ENCODE assay signal across 7 mouse cellular contexts in the genomic region with DNA sequence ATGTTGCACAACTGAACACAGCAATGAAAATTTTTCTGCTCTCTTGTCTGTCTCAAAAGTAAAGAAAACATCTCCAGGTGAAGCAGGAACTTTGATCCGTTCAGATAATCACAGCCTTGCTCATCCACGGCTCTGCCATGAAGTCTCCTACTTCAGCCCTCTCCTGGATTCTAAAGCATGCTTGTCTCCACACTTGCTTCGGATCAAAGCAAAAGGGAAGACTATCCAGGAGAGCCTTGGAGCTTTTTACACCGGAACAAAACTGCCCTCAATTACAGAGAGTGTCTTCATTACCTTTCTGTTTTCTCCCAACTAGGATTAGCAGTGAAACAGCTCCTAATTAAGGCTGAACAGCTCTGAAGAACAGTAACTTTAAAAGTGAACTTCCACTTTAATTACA. TPM values are rescaled to one million over a fixed set of nuclear protein-coding genes. Genes with fewer than 3 reads are reported as not detected.
DNase-seq lines count a peak whose midpoint lies in the region; ATAC-seq and TF ChIP-seq lines count a peak whose summit lies in the region.

No protein-coding gene starts in this region.

- no peak for DNase-seq in lung, postnatal 36 days
- no peak for DNase-seq in limb, embryonic 14.5 days (ENCODE audit: low spot score)
- DNase-seq in retina, postnatal 1 day, result no peak
- DNase-seq in urinary bladder, adult 18-20 months (ENCODE audit: low spot score in 2 of 2), result no peak

- H3K4me2 ChIP-seq in lung, embryonic 15.5 days, result peak overlapping the region; percentile 71
- H3K4me2 ChIP-seq in forebrain, embryonic 13.5 days, result peak overlapping the region; percentile 98
- H3K4me2 ChIP-seq in limb, embryonic 14.5 days (replicated peaks; ENCODE audit: low read depth, low read length, severe bottlenecking), result peak overlapping the region; percentile 89
- H3K4me2 ChIP-seq in stomach, embryonic 15.5 days, result peak overlapping the region; percentile 88

- peak overlapping the region; percentile 95 for H3K27ac ChIP-seq in lung, embryonic 15.5 days
- no peak overlapping the region for H3K27ac ChIP-seq in forebrain, embryonic 13.5 days
- no peak overlapping the region for H3K27ac ChIP-seq in limb, embryonic 14.5 days (replicated peaks; ENCODE audit: low read depth, low read length)
- H3K27ac ChIP-seq in stomach, embryonic 15.5 days, result no peak overlapping the region

- H3K4me3 ChIP-seq in lung, embryonic 15.5 days, result peak overlapping the region; percentile 88
- peak overlapping the region; percentile 88 for H3K4me3 ChIP-seq in forebrain, embryonic 13.5 days
- H3K4me3 ChIP-seq in limb, embryonic 14.5 days (replicated peaks; ENCODE audit: low read length), result peak overlapping the region; percentile 96
- peak overlapping the region; percentile 98 for H3K4me3 ChIP-seq in stomach, embryonic 15.5 days (replicated peaks)

- 0% methylated on average over 4 of the region's 4 CpGs for WGBS in lung, embryonic 15.5 days
- 3% methylated on average over 4 of the region's 4 CpGs for WGBS in forebrain, embryonic 13.5 days
- 3% methylated on average over 4 of the region's 4 CpGs for WGBS in limb, embryonic 14.5 days
- WGBS in stomach, embryonic 15.5 days, result 2% methylated on average over 4 of the region's 4 CpGs

- TF ChIP-seq POLR2A in limb, embryonic 14.5 days (IDR thresholded peaks at IDR 0.05; ENCODE audit: borderline replicate concordance, extremely low read depth, insufficient read depth, insufficient read length), result no peak

- H3K9ac ChIP-seq in lung, embryonic 15.5 days, result peak overlapping the region; percentile 90
- H3K9ac ChIP-seq in forebrain, embryonic 13.5 days, result peak overlapping the region; percentile 91
- peak overlapping the region; percentile 89 for H3K9ac ChIP-seq in limb, embryonic 14.5 days (ENCODE audit: low read depth, low read length, severe bottlenecking)
- H3K9ac ChIP-seq in stomach, embryonic 15.5 days, result peak overlapping the region; percentile 96

- peaks cover 39% of the 10 kb centered on the region for H3K4me1 ChIP-seq in lung, embryonic 15.5 days
- peaks cover 29% of the 10 kb centered on the region for H3K4me1 ChIP-seq in forebrain, embryonic 13.5 days
- H3K4me1 ChIP-seq in limb, embryonic 14.5 days (ENCODE audit: control insufficient read depth, insufficient read depth, low read length), result peaks cover 20% of the 10 kb centered on the region
- H3K4me1 ChIP-seq in stomach, embryonic 15.5 days, result peaks cover 15% of the 10 kb centered on the region

- H3K36me3 ChIP-seq in lung, embryonic 15.5 days, result peaks cover 6% of the 10 kb centered on the region; the same call in 1 of the 2 replicates
- no peaks in the 10 kb centered on the region for H3K36me3 ChIP-seq in forebrain, embryonic 13.5 days (ENCODE audit: poor library complexity, severe bottlenecking)
- H3K36me3 ChIP-seq in limb, embryonic 14.5 days (ENCODE audit: control insufficient read depth, insufficient read depth, low read length), result 0 out of 2 replicates have a peak, but pooled peaks cover 6% of the 10 kb centered on the region
- H3K36me3 ChIP-seq in stomach, embryonic 15.5 days, result no peaks in the 10 kb centered on the region

- ATAC-seq in lung, embryonic 15.5 days (ENCODE audit: borderline replicate concordance, extremely low read depth, low FRiP score, low TSS enrichment), result no peak
- no peak for ATAC-seq in forebrain, embryonic 13.5 days
- no peak for ATAC-seq in limb, embryonic 14.5 days (ENCODE audit: low FRiP score, low read depth)
- no peak for ATAC-seq in stomach, embryonic 15.5 days (ENCODE audit: insufficient read depth, low FRiP score, low read depth)

- no peaks in the 10 kb centered on the region for H3K27me3 ChIP-seq in lung, embryonic 15.5 days
- H3K27me3 ChIP-seq in forebrain, embryonic 13.5 days, result no peaks in the 10 kb centered on the region
- H3K27me3 ChIP-seq in limb, embryonic 14.5 days (ENCODE audit: control insufficient read depth, insufficient read depth, low read length), result no peaks in the 10 kb centered on the region
- H3K27me3 ChIP-seq in stomach, embryonic 15.5 days (replicated peaks), result no peaks in the 10 kb centered on the region

- no peaks in the 10 kb centered on the region for H3K9me3 ChIP-seq in lung, embryonic 15.5 days
- H3K9me3 ChIP-seq in forebrain, embryonic 13.5 days (replicated peaks), result no peaks in the 10 kb centered on the region
- H3K9me3 ChIP-seq in limb, embryonic 14.5 days (ENCODE audit: control insufficient read depth, low read length), result no peaks in the 10 kb centered on the region
- no peaks in the 10 kb centered on the region for H3K9me3 ChIP-seq in stomach, embryonic 15.5 days

RNA-seq across cellular contexts. Expression of a gene that starts 1.4 kb away (rescaled TPM):
- 120 and 122 TPM in 2 replicates for polyA plus RNA-seq in lung, embryonic 15.5 days (2015; fragmentation: Nextera tagmentation; extraction: Ambion mirVana)
- 11.8 and 12.8 TPM in 2 replicates for polyA plus RNA-seq in forebrain, embryonic 13.5 days (2015; fragmentation: Nextera tagmentation; extraction: Ambion mirVana)
- 118 and 132 TPM in 2 replicates for polyA plus RNA-seq in limb, embryonic 14.5 days (2012; rRNA removed)
- 76.7 and 78.1 TPM in 2 replicates for polyA plus RNA-seq in limb, embryonic 14.5 days (2014; fragmentation: Nextera tagmentation; extraction: Ambion mirVana)
- polyA plus RNA-seq in stomach, embryonic 15.5 days (2015; fragmentation: Nextera tagmentation; extraction: Ambion mirVana), result 62.9 and 64.0 TPM in 2 replicates
